Mouse (Mus musculus): ENCODE measurements around the gene Col5a3. TPM values are rescaled to one million over a fixed set of nuclear protein-coding genes. Genes with fewer than 3 reads are reported as not detected.

Gene Col5a3
- polyA plus RNA-seq (2014; fragmentation: Nextera tagmentation; extraction: Ambion mirVana) = 0.32 and 0.66 TPM in 2 replicates

DNA sequence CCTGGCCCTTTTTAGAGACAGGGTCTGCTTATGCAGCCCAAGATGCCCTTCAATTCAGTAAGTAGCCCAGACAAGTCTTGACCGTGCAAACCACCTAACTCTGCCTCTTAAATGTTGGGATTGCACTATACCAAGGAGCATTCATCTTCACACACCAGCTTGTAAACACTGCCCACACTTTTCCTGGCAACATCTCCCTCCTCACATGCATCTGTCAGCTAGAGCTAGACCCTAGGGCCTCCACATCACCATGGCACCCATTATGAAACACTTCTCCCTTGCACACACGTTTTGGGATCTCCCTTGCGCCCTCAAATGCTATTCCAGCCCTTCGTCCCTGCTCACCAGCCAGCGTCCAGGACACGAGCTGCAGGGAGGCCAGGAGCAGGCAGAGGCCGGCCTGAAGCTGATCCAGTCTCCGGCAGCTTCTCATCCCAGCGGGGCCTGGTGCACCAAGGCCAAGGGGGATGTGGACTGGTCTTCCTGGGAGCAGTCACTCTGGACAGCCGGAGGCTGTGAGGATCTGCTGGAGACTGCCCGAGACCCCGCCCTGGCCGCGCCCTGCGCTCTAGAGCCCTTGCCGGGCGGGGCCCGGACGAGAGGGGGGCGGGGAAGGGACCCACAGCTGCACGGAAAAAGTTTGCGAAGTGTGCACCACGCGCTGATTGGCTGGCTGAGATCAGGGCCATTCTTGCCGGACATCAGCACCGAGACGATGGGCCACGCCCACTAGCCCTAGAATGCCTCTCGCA lies at the start of gene Col5a3:
TSS of gene Col5a3 (minus strand) at position 547 of the 752 bp plus-strand sequence.
- H3K36me3 ChIP-seq (ENCODE audit: control insufficient read depth, insufficient read depth, low read length) = no peaks in the 10 kb centered on the region
- peak within 1 kb of the TSS; percentile 20 for H3K4me3 ChIP-seq (ENCODE audit: low read depth, low read length)
- peak within 1 kb of the TSS; percentile 40; the same call in 1 of the 2 replicates for H3K9ac ChIP-seq (ENCODE audit: low read depth, low read length)
- no peaks in the 10 kb centered on the region for H3K9me3 ChIP-seq (ENCODE audit: control insufficient read depth, low read length)
- peaks cover 7% of the 10 kb centered on the region for H3K4me1 ChIP-seq (replicated peaks; ENCODE audit: control insufficient read depth, insufficient read depth, low read length)
- DNase-seq (ENCODE audit: low spot score) (peak; percentile 64), ATAC-seq (ENCODE audit: low FRiP score) (peak; percentile 81)
- peak within 1 kb of the TSS; percentile 58 for H3K4me2 ChIP-seq (replicated peaks; ENCODE audit: low read depth, low read length)
- no peak within 1 kb of the TSS for H3K27ac ChIP-seq (ENCODE audit: low read depth, low read length)
- 5% methylated on average over 29 of the region's 29 CpGs for whole genome bisulfite sequencing
- H3K27me3 ChIP-seq (ENCODE audit: control insufficient read depth, insufficient read depth, low read length) = 0 out of 2 replicates have a peak, but pooled peaks cover 2% of the 10 kb centered on the region

- H3K9me3 ChIP-seq (ENCODE audit: control insufficient read depth, low read length) = no peaks in the 10 kb centered on the region
- no peaks in the 10 kb centered on the region for H3K4me1 ChIP-seq (replicated peaks; ENCODE audit: control insufficient read depth, insufficient read depth, low read length)
- ATAC-seq (ENCODE audit: low FRiP score) (no peak), DNase-seq (ENCODE audit: low spot score) (no peak)
- H3K4me3 ChIP-seq (ENCODE audit: low read depth, low read length) = no peak overlapping the region
- H3K9ac ChIP-seq (ENCODE audit: low read depth, low read length) = no peak overlapping the region
- 61% methylated on average over 4 of the region's 4 CpGs for WGBS
- no peak overlapping the region for H3K27ac ChIP-seq (ENCODE audit: low read depth, low read length)
- H3K4me2 ChIP-seq (replicated peaks; ENCODE audit: low read depth, low read length) = no peak overlapping the region
- 0 out of 2 replicates have a peak, but pooled peaks cover 2% of the 10 kb centered on the region for H3K27me3 ChIP-seq (ENCODE audit: control insufficient read depth, insufficient read depth, low read length)
- H3K36me3 ChIP-seq (ENCODE audit: control insufficient read depth, insufficient read depth, low read length) = no peaks in the 10 kb centered on the region
Measured at GRCm38 (mm10) chr9:20862225-20862624, 47.4 kb upstream of the Col5a3 start.

GRCm38 (mm10) chr9:20861821-20862220 lies 47.0 kb upstream of the Col5a3 start:
- no peak overlapping the region for H3K4me2 ChIP-seq (replicated peaks; ENCODE audit: low read depth, low read length)
- WGBS = 13% methylated on average over 4 of the region's 4 CpGs

DNA sequence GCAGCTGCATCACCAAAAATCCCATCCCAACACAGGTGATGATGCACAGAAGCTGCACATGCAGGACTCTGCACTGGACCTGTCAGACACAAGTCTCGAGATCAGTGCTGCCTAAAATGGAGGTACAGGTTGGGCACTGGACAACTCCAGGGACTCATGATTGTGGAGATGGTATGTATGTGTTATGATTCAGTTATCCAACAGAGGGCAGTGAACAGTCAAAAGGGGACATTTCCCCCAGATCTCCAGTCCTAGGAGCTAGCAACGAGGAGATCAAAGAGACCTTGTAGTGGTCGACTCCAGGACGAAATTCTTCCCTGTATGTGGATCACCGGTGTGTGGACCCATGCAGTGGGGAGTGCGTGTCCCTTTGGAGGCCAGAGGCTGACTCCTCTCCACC lies 45.1 kb upstream of the Col5a3 start:
- Histone ChIP-seq H3K27me3 (ENCODE audit: control insufficient read depth, insufficient read depth, low read length) (no peaks in the 10 kb centered on the region), H3K4me2 (replicated peaks; ENCODE audit: low read depth, low read length) (no peak overlapping the region), H3K9ac (ENCODE audit: low read depth, low read length) (no peak overlapping the region), H3K4me3 (ENCODE audit: low read depth, low read length) (no peak overlapping the region), H3K9me3 (ENCODE audit: control insufficient read depth, low read length) (no peaks in the 10 kb centered on the region), H3K27ac (ENCODE audit: low read depth, low read length) (no peak overlapping the region), H3K4me1 (replicated peaks; ENCODE audit: control insufficient read depth, insufficient read depth, low read length) (no peaks in the 10 kb centered on the region), H3K36me3 (ENCODE audit: control insufficient read depth, insufficient read depth, low read length) (no peaks in the 10 kb centered on the region)
- 58% methylated on average over 6 of the region's 6 CpGs for WGBS
- no peak for DNase-seq (ENCODE audit: low spot score)
- no peak for ATAC-seq (ENCODE audit: low FRiP score)

More at GRCm38 (mm10) chr9:20861821-20862220, 47.0 kb upstream of the Col5a3 start:
- H3K4me1 ChIP-seq (replicated peaks; ENCODE audit: control insufficient read depth, insufficient read depth, low read length) = no peaks in the 10 kb centered on the region
- 0 out of 2 replicates have a peak, but pooled peaks cover 2% of the 10 kb centered on the region for H3K27me3 ChIP-seq (ENCODE audit: control insufficient read depth, insufficient read depth, low read length)
- H3K9me3 ChIP-seq (ENCODE audit: control insufficient read depth, low read length) = no peaks in the 10 kb centered on the region
- no peaks in the 10 kb centered on the region for H3K36me3 ChIP-seq (ENCODE audit: control insufficient read depth, insufficient read depth, low read length)
- no peak overlapping the region for H3K4me3 ChIP-seq (ENCODE audit: low read depth, low read length)
- H3K27ac ChIP-seq (ENCODE audit: low read depth, low read length) = no peak overlapping the region
- no peak for ATAC-seq (ENCODE audit: low FRiP score)
- DNase-seq (ENCODE audit: low spot score) = peak; percentile 69
- no peak overlapping the region for H3K9ac ChIP-seq (ENCODE audit: low read depth, low read length)

DNA sequence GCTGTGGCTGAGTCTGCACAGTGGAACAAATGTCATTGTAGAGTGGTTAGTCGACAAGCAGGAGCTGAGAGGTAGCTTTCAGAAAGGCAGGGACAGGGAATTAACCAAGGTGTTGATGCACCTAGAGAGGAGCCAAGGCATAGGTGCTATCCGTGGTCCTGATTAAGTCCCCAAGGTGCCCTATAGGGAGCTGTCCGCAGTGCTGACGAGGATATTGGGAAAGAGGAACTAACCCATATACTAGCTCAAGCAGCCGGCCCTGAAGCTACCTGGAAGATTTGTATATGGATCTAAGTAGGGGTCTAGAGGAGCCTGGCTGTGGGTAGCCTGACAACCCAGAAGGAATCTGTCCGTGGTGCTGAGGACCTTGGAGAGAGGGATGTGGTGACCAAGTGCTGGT lies 42.3 kb upstream of the Col5a3 start:
- ATAC-seq (ENCODE audit: low FRiP score) (no peak), DNase-seq (ENCODE audit: low spot score) (peak; percentile 68)
- WGBS = 10% methylated on average over 6 of the region's 6 CpGs
- Histone ChIP-seq H3K9ac (ENCODE audit: low read depth, low read length) (no peak overlapping the region), H3K27ac (ENCODE audit: low read depth, low read length) (no peak overlapping the region), H3K9me3 (ENCODE audit: control insufficient read depth, low read length) (no peaks in the 10 kb centered on the region), H3K4me3 (ENCODE audit: low read depth, low read length) (no peak overlapping the region), H3K36me3 (ENCODE audit: control insufficient read depth, insufficient read depth, low read length) (no peaks in the 10 kb centered on the region), H3K4me2 (replicated peaks; ENCODE audit: low read depth, low read length) (no peak overlapping the region), H3K4me1 (replicated peaks; ENCODE audit: control insufficient read depth, insufficient read depth, low read length) (no peaks in the 10 kb centered on the region), H3K27me3 (ENCODE audit: control insufficient read depth, insufficient read depth, low read length) (no peaks in the 10 kb centered on the region)

DNA sequence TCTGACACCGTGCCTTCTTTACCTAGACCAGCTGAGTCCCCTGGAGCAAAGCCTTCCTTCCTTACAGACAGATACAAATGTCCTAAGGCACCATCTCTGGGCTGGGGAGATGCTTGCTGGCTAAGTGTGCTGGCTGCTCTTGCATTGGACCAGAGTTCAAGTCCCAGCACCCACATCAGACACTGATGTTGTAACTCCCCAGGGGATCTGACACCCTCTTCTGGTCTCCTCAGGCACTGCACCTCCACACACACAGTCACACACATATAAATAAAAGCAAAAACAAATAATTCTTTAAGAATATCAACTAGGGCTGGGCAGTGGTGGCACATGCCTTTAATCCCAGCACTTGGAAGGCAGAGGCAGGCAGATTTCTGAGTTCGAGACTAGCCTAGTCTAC lies 35.3 kb upstream of the Col5a3 start:
- no peak overlapping the region for H3K9ac ChIP-seq (ENCODE audit: low read depth, low read length)
- DNase-seq (ENCODE audit: low spot score) = no peak
- H3K4me1 ChIP-seq (replicated peaks; ENCODE audit: control insufficient read depth, insufficient read depth, low read length) = no peaks in the 10 kb centered on the region
- H3K4me3 ChIP-seq (ENCODE audit: low read depth, low read length) = no peak overlapping the region
- no peaks in the 10 kb centered on the region for H3K36me3 ChIP-seq (ENCODE audit: control insufficient read depth, insufficient read depth, low read length)
- no peak overlapping the region for H3K27ac ChIP-seq (ENCODE audit: low read depth, low read length)
- no peak overlapping the region for H3K4me2 ChIP-seq (replicated peaks; ENCODE audit: low read depth, low read length)
- no peaks in the 10 kb centered on the region for H3K9me3 ChIP-seq (ENCODE audit: control insufficient read depth, low read length)
- no peaks in the 10 kb centered on the region for H3K27me3 ChIP-seq (ENCODE audit: control insufficient read depth, insufficient read depth, low read length)
- WGBS = 80% methylated on average over 2 of the region's 2 CpGs
- ATAC-seq (ENCODE audit: low FRiP score) = no peak

DNA sequence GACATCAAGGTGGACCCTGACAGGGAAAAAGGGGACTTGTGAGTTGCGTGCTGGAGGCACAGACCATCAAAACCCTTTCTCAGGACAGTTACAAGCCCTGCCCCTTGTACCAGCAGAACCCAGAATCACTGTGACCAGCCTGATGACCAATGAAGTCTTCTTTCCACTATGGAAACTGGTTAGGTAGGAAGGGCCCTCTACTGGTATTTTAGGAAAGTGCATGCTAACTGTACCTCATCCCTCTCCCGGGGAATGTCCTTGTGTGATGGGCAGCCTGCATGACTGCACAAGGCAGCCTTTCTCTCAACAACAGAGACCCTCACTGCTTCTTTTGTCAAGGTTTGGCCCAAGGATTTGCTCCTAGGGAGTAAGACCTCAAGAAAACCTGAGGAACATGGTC lies 27.8 kb upstream of the Col5a3 start:
- H3K4me1 ChIP-seq (replicated peaks; ENCODE audit: control insufficient read depth, insufficient read depth, low read length) = no peaks in the 10 kb centered on the region
- peak; percentile 49 for DNase-seq (ENCODE audit: low spot score)
- no peak overlapping the region for H3K27ac ChIP-seq (ENCODE audit: low read depth, low read length)
- H3K27me3 ChIP-seq (ENCODE audit: control insufficient read depth, insufficient read depth, low read length) = no peaks in the 10 kb centered on the region
- ATAC-seq (ENCODE audit: low FRiP score) = no peak
- H3K4me2 ChIP-seq (replicated peaks; ENCODE audit: low read depth, low read length) = no peak overlapping the region
- no peaks in the 10 kb centered on the region for H3K9me3 ChIP-seq (ENCODE audit: control insufficient read depth, low read length)
- 35% methylated on average over 2 of the region's 2 CpGs for WGBS
- H3K36me3 ChIP-seq (ENCODE audit: control insufficient read depth, insufficient read depth, low read length) = no peaks in the 10 kb centered on the region
- H3K4me3 ChIP-seq (ENCODE audit: low read depth, low read length) = no peak overlapping the region
- H3K9ac ChIP-seq (ENCODE audit: low read depth, low read length) = no peak overlapping the region

DNA sequence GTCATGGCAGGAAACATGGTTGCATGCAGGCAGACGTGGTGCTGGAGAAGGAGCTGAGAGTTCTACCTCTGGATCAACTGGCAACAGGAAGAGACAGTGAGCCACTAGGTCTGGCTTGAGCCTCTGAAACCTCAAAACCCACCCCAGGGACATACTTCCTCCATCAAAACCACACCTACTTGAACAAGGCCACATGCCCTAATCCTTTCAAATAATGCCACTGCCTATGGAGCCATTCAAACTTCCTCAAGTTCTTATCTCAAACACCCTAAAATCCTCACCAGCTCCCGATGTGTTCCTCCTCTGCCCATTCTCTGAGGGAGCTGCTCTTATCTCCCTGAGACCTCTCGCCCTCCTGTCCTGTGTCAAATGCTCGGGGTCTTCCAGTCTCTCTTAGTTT lies 27.3 kb upstream of the Col5a3 start:
- no peak for ATAC-seq (ENCODE audit: low FRiP score)

GRCm38 (mm10) chr9:20838931-20839330 lies 24.1 kb upstream of the Col5a3 start:
- ATAC-seq (ENCODE audit: low FRiP score) (no peak), DNase-seq (ENCODE audit: low spot score) (no peak)
- Histone ChIP-seq H3K4me1 (replicated peaks; ENCODE audit: control insufficient read depth, insufficient read depth, low read length) (no peaks in the 10 kb centered on the region), H3K27me3 (ENCODE audit: control insufficient read depth, insufficient read depth, low read length) (no peaks in the 10 kb centered on the region), H3K27ac (ENCODE audit: low read depth, low read length) (no peak overlapping the region), H3K9me3 (ENCODE audit: control insufficient read depth, low read length) (no peaks in the 10 kb centered on the region), H3K4me3 (ENCODE audit: low read depth, low read length) (no peak overlapping the region), H3K36me3 (ENCODE audit: control insufficient read depth, insufficient read depth, low read length) (no peaks in the 10 kb centered on the region), H3K9ac (ENCODE audit: low read depth, low read length) (no peak overlapping the region), H3K4me2 (replicated peaks; ENCODE audit: low read depth, low read length) (no peak overlapping the region)
- WGBS = 52% methylated on average over 6 of the region's 6 CpGs

More for the DNA sequence above, 27.3 kb upstream of the Col5a3 start:
- Histone ChIP-seq H3K27ac (ENCODE audit: low read depth, low read length) (no peak overlapping the region), H3K4me2 (replicated peaks; ENCODE audit: low read depth, low read length) (no peak overlapping the region), H3K4me1 (replicated peaks; ENCODE audit: control insufficient read depth, insufficient read depth, low read length) (no peaks in the 10 kb centered on the region), H3K9ac (ENCODE audit: low read depth, low read length) (no peak overlapping the region), H3K36me3 (ENCODE audit: control insufficient read depth, insufficient read depth, low read length) (no peaks in the 10 kb centered on the region), H3K4me3 (ENCODE audit: low read depth, low read length) (no peak overlapping the region), H3K9me3 (ENCODE audit: control insufficient read depth, low read length) (no peaks in the 10 kb centered on the region), H3K27me3 (ENCODE audit: control insufficient read depth, insufficient read depth, low read length) (no peaks in the 10 kb centered on the region)
- 74% methylated on average over 4 of the region's 4 CpGs for WGBS
- no peak for DNase-seq (ENCODE audit: low spot score)

Measured in hindbrain, embryonic 11.5 days (tissue).